Mouse (Mus musculus): ENCODE measurements around the gene Scrn2. TPM values are rescaled to one million over a fixed set of nuclear protein-coding genes. Genes with fewer than 3 reads are reported as not detected.
A peak's percentile ranks its signal among the peaks of the same experiment; 100 is the strongest.

Scrn2 gene
- 3.0 and 4.2 TPM in 2 replicates for total RNA-seq (2015)
- 18.3 and 21.1 TPM in 2 replicates for total RNA-seq (2017)

DNA sequence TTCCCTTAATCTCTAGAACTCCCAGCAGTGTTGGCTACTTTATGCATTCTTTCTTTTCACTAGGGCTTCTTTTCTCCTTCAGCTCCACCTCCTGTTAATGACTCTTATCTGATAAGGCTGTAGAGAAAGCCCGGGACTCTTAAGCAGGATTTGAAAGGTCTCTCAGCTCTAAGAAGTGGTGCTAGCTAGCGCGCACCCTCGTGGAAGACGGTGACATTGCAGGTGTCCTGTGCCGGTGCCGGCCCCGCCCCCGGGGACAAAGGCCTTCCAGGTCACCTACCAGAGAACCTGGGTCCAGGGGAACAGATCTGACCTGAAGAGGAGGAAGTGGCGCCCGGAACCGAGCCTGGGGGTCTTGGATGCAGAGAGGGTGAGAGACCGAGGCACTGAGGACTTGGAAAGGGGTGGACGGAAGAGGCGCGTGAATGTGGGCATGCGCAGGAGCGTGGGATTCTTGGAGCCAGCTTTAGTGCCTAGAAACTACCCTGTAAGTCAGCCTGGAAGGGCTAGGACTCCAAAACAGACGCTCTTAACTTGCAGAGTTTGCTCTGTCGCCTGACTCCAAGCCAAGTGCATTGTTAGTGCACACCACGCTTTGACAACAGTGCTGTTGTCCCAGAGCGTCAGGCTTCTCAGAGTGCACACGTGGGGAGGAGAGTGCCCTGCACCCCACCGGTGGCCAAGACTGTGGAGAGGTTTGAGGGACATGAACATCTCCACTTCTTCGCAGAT lies at the start of gene Scrn2:
Gene Scrn2, plus strand, starts transcription at position 253 of the 732 bp plus-strand sequence.
- peak; percentile 92 for ATAC-seq (replicated peaks; ENCODE audit: poor library complexity)

DNA sequence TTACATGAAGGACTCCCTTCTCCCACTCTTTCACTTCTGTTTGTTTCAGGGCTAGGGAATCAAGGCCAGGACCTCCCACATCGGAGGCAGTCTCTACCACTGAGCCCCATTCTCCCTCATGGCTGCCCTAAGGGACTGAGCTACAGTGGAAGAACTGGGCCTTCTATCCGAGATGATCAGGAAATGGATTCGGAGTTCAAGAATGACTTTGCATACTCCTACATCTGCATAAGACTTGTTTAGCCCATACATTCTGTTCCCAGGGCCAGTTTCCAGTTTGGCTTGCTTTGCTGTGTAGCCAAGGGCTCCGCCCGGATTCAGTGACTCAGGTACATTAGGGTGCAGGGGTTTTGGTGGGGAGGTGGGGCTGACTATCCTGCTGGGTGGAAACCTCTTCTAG lies 49.7 kb upstream of the Scrn2 start:
- ATAC-seq (replicated peaks; ENCODE audit: poor library complexity) = no peak

DNA sequence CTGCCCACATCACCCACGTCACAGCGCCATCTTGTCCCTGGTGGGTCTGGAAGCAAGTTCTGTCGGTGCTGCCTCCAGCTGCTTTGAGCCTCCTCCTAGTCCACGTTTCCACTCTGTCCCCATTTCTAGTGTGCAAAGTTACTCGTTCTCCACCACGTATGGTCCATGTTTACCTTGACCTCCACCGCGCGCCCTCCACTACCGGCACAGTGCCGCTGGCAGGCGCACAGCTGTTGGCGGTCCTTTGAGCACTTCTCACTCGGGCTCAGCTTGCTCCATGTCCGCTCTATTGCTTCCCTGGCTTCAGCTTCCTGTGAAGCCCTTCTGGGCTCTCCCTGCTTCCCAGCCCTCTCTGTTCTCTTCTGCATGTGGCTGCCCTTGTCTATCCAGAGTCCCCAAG lies 48.3 kb upstream of the Scrn2 start:
- ATAC-seq (replicated peaks; ENCODE audit: poor library complexity) = no peak

DNA sequence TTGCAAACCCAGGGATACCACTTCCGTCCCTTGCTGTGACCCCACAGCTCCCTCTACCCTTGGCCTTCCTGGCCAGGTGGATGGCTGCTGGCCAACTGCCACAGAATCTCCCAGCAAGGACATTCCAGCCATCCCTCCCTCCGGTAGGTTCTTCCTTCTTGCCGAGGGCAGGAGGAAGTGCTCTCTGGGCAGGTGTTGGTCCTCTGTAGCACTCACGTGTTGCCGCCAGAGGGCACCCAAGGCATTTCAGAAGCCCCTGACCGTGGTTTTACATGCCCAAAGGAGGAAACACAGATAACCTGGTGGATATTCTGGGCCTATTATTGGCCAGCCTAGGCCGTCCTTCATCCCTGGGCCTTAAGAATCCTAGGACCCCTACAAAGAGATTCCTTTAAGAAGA lies 47.4 kb upstream of the Scrn2 start:
- ATAC-seq (replicated peaks; ENCODE audit: poor library complexity) = peak; percentile 42

DNA sequence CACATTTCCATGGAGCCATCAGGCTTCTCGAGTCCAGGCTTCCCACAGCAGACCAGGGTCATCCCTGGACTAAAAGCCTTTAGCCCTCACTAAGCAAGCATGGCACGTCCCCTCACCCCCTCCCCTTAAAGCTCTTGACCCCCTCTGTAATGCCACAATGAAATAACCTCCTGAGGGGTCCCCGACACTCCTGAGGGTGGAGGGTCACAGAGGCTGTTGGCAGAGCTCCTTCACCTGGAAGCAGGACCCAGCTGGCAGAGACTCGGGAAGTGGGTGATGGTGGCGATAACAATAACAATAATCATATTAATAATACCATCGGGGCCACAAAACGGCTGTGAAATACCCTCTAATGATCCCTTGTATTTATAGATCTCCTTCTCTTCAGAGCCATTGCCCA lies 46.9 kb upstream of the Scrn2 start, which contains the start of gene Sp2:
Gene Sp2, minus strand, starts transcription at position 101 of the 400 bp plus-strand sequence.
- ATAC-seq (replicated peaks; ENCODE audit: poor library complexity) = no peak

DNA sequence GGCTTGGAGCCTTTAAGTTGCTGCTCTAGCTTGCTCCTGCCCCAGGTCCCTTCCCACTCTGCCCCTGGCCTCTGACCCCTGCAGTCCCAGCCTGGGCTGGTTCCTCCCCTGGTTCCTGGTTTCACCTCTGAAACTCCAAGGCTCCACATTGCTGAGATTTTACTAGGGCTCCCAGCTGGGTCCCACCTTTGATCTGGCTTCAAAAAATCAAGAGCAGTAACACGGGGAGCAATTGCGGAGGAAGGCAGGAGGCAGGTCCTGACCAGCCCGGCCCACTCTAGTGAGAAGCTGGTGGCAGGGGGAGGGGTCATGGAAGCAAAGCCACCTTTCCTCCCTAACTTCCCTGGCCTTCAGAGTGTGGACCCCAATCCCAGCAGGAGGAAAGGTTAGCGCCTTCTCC lies 44.8 kb upstream of the Scrn2 start:
- no peak for ATAC-seq (replicated peaks; ENCODE audit: poor library complexity)

DNA sequence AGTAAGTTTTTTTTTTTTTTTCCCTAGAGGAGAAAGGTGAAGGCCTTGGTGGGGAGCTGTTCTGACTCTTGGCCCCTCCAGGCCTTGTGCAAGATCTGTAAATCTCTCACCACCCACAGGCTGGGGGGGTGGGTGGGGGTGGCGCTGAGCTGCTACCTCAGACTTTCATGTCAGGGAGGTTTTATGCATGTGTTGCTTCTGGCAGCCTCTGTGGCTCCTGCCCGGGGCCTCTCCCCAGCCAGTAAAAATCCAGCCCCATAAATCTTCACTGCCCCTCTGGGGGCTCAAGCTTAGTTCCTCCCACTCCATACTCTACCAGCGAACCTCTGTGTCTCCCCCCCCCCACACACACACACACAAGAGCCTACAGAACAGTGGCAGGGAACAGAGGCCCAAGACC lies 43.3 kb upstream of the Scrn2 start:
- ATAC-seq (replicated peaks; ENCODE audit: poor library complexity) = no peak

DNA sequence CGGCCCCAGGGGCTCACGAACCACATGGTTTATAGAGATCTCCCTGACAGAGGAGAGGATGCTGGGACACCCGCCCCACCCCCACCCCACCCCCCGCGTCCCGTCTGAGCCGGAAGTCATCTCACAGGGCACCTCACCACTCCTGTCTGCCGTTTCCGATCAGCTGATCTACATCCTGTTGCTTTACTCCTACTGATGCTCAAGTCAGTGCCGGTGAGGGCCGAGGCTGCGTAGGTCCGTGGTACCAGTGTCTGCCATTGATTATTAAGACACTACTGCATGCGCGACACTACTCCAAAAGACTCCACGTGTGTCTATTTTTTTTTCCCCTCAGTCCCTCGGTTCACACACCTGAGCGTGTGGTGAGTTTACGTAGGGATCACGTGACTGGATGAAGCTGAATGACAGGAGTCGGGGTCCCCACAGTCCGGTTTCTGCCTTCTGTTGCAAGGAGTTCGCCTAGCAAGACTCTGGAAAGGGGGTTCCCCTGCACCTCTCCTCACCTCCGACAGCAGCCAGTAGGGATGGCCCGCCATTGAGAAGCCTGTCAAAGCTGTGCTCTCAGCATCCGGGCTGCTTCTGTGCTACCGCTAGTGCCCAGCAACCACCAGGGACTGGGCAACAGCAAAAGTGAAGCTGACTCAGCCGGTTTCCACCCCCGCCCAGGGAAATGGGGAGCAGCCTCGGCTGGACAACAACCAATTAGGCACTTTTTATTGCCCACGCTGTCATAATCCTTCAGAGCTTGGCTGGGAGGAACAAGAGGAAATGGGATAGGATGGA lies 41.7 kb upstream of the Scrn2 start:
- peak; percentile 43 for ATAC-seq (replicated peaks; ENCODE audit: poor library complexity)

DNA sequence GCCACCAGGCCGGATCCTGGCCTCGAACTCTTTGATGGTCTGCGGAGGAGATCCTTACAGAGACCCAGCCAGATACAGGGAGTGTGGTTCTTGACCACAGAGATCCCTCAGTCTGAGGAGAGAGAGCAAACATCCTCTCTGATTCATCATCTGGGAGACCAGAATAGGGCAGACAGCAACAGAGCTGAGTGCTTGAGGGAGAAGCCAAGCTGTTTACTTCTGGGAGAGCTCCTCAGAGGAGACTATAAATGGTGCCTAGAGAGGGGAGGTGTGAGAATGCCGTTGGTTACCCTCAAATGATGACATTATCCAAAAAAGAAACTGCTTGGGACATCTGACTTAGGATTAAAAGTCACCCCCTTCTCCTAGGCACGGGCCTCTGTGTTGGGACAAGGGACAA lies 38.2 kb upstream of the Scrn2 start:
- ATAC-seq (replicated peaks; ENCODE audit: poor library complexity) = no peak

DNA sequence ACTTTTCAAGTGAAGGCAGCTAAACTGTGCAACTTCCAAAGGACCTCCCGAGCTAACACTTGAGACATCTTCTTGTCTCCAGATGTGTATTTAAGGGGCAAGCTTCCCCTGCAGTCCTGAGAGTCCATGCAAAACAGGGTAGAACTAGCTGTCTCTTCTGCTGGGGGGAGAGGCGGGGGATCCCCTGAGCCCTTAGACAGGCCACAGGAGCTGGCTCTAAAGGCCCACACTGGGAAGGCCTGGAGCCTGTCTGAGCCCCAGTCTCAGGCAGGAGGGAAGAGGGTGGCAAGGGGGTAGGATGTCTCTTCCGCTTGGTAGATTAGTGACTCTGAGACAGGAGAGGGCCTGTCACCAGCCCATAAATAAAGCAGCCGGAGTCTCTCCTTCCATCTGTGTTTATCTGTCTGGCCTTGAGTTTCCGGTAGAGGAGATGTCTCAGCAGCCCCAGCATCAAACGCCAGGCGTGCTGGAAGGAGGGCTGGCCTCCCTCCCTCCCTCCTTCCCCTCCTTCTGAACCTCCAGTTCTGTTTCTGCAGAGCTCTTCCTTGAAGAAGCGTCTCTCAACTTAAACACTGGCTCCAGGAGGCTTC lies 36.9 kb upstream of the Scrn2 start:
- peak; percentile 73 for ATAC-seq (replicated peaks; ENCODE audit: poor library complexity)

DNA sequence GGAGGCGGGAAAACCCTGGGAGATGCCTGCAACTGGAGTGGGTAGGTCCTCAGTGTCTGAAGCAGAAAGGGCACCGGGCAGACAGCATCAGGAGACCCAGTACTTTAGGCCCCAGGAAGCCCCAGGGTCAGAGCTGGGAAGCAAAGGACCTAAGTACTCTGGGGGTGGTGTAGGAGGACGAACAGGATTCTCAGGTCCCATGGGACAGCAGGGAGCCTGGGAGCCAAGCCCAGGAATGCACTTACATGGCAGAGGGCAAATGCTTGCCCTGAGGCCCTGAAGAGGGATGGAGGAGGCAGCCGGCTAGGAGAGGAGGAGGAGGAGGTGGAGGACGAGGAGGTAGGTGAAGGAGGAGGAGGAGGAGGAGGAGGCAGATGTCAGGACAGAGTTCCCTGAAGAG lies 34.7 kb upstream of the Scrn2 start:
- no peak for ATAC-seq (replicated peaks; ENCODE audit: poor library complexity)

DNA sequence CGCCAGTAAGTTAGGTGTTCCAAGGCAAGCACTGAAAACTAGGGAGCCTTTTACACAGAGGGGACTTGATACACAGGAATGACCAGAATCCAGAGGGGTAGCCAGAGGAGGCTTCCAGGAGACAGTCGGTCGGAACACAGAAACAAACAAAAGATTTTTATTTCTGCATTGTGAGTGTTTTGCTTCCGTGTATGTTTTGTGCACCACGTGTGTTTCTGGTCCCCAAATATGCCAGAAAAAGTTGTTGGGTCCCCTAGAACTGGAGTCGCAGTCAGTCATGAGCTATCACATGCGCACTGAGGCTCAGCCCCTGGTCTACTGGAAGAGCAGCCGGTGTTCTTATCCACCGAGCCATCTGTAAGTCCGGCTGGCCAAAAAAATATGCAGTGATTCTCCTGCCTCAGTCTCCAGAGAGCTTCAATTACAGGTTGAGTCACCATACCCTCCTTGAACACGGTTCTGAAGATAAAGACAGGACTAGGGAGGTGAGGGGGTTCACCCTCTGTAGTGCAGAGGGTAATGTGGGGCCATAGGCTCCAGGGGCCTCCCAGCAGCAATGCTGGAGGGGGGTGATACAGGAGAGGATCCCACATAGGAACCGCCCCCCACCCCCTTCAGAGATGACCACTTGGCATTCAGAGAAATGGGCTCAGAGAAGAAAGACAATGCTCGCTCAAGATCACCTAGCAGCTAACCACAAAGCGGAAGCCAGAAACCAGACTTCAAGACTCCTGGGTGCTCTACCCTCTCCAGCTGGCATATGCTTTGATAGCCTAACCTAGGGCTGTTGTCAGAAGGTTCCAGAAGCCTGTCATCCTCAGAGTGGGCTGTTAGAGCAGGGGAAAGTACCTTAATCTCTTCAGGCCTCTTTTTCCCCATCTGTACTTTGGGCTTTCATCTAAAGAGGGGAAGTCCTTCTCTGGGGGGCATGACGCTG lies 33.6 kb upstream of the Scrn2 start:
- peak; percentile 41; the same call in 1 of the 2 replicates for ATAC-seq (replicated peaks; ENCODE audit: poor library complexity)

DNA sequence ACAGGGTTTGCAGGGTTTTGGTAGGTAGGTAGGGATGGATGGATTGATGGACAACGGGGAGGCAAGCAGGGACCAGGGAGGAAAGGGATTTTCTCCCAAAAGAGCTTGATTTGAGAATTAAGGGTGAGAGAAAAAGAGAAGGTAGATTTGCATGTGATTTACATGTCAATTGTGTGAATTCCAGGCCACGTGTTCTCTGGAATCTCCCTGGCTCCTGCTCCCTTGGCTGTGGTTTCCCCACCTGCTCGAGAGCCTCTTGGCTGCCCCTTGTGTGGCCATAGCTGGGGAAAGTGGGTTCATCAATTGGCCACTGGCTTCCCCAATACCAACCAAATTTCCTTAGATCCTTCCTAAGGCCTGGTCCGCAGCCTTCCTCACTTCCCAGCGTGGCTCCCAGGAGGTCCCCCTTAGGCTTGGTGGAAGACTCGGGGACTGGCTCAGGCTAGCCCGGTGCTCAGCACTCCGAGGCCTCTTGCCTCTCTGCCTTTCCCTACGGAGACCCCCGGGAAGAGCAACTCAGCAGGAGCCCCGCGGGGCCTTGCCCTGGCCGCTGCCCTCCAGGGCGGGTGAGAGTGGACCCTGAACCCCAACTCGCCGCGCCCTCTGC lies 32.9 kb upstream of the Scrn2 start:
- ATAC-seq (replicated peaks; ENCODE audit: poor library complexity) = no peak

DNA sequence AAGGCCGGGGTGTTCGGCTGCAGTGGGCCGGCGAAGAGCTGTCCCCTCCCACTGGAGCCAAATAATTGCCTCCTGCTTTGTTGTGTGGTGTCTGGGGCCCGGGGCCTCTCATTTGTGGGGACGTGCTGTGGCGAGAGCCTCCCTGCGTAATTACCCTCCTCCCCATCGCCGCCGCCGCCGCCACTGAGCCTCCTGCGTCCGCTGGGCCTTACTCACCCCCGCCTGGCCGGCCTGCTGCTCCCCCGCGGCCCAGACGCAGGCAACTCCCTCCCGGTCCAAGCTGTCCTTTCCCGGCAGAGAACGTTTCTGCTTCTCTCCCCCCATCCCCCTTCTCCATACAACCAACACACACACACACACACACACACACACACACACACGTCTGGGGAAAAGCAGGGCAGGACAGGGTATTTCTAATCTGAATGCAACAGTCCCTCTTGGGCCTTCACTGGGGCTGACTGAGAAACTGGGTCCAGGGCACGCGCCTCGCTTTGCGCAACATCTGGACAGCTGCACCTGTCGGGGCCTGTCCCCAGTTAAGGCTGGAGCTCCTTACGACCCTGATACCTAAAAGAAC lies 32.3 kb upstream of the Scrn2 start:
- ATAC-seq (replicated peaks; ENCODE audit: poor library complexity) = no peak; the same call in 1 of the 2 replicates

DNA sequence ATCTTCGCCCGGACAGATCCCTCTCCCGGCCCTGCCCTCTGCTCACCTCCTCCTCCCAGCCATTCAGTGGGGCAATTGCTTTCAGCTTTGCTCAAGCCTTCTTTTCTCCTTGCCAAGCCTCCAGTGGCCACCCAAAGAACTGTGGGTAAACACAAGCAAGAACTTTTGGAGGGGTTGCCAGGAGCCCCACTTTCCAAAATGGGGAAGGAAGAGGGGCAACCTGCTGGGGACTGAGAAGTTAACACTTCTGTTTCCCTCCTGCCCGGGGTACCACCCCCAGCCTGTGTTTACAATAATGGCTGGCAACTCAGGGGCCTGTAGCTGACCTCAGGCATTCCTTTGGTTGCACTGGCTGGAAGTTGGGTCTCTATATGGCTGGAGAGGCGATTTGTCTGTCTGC lies 26.6 kb upstream of the Scrn2 start:
- 0 out of 2 replicates have a peak, but pooled peaks have one; percentile 21 for ATAC-seq (replicated peaks; ENCODE audit: poor library complexity)

DNA sequence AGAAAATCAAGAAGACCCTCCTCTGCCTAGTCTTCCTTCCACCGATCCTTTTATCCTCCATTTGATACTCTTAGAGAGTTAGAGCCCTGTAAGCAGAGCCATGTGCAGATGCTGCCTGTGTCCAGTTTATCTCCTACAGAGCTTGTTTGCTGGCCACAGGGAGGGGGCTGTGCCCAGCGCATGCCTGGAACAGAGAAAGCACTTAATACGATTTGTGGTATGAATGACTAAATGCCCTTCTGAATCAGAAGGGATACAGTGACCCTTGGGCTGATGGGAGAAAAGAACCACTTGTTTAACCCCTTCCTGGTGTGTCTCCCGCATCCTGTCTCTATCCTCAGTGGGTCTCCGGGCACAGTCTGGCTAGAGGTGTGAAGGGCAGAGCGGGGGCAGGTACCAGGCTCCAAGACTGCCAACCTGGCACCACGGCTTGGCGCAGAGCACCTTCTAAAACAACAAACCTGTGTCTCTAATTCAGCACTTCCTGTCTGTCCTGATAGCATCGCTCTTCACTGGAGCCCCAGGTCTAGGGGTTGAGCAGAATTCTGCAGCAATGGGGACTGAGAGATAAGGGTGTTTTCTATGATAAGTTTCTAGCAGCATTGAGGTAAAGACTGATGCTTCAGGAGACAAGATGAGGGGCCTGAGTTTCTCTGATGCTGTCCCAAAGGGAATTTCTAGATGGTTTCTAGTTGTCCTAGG lies 22.5 kb upstream of the Scrn2 start:
- no peak for ATAC-seq (replicated peaks; ENCODE audit: poor library complexity)

DNA sequence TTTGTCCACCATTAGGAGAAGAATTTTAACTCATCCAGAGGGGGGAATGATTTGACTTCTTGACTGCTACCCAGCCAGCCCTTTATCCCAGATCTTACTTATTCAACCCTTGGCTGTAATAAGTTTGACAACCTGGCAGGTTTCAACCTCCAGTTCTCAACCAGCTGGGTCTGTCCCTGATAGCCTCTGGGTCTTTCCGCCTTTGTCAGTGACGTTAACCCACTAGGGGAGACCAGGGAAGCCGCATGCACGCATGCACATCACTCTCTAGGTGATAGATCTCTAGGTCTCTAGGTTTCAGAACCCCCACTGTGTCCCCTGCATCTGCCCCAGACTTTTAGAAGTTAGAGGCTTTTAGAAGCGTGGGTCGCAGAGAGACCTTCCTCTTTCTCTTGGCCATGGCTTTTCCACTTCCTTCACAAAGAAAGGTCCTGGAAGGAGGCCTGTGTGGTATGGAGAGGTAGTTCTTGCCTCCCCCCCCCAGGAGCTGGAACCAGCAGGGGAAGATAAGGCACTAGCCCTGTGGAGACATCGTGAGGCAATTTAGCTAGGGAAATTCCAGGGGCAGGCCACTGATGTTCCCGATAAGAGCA lies 20.4 kb upstream of the Scrn2 start:
- ATAC-seq (replicated peaks; ENCODE audit: poor library complexity) = no peak

DNA sequence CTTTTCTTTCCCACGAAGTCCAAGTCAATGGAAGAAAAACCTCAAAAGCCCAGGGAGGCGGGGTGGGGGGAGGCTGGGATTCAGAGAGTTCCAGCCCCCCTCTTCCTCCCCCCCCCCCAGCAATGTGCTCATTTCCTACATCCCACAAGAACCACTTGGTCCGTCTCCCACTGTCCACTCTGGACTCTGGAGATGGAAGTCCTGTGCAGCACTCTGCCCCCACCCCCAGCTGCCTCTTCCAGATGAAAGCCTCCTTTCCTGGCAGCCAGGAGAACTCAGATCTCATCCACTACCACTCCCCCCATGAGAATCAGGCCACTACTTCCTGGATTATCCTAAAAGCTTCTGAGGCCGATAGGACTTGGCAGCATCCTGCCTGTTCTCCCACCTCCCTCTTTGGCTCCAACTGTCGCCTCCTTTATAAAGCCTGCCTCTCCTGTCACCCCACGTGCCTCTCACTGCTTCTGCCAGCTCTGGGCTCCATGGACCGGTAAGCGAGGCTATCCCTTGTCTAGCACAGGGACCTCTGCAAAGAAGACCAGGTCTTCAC lies 16.5 kb upstream of the Scrn2 start, which contains the start of gene Sp6:
Gene Sp6, plus strand, starts transcription at position 274 of the 550 bp plus-strand sequence.
- ATAC-seq (replicated peaks; ENCODE audit: poor library complexity) = no peak

Data from megakaryocyte progenitor cell, adult 5-6 weeks (primary cell).